Mouse (Mus musculus) liver, adult 2 months (tissue): ENCODE measurements around the gene Atp6v1c2.

Experiments used
- CTCF ChIP-seq: fragments of 200-500 bp; IDR thresholded peaks from 2 replicates; pipeline ENCODE4 v1.5.1; 2011; ENCODE audit warnings: low read depth, low read length, control low read depth
- POLR2A ChIP-seq: fragments of 200-500 bp; IDR thresholded peaks from 2 replicates; pipeline ENCODE4 v1.6.1; 2011; ENCODE audit warnings: low read length, control low read depth; ENCODE audit not compliant: insufficient read depth; ENCODE audit errors: extremely low read depth

GRCm38 (mm10) chr12:17241614-17242013 lies 87.5 kb downstream of the Atp6v1c2 start:
- no peak for TF ChIP-seq CTCF
- no peak for TF ChIP-seq POLR2A
